Mouse (Mus musculus) limb, embryonic 14.5 days (tissue): Measurements from ENCODE around the gene Rheb. TPM values are rescaled to one million over a fixed set of nuclear protein-coding genes. Genes with fewer than 3 reads are reported as not detected.

Experiments
- ATAC-seq: fragments of 200-750 bp; cut with Nextera tagmentation; 2 replicates; pipeline ENCODE4 v1.8.0; 2017; ENCODE audit warnings: low read depth, moderate number of reproducible peaks, moderate TSS enrichment; ENCODE audit not compliant: low FRiP score
- DNase-seq: peaks from one replicate; pipeline ENCODE4 v3.0.0-alpha.2; 2015; ENCODE audit warnings: low spot score
- H3K27ac ChIP-seq: fragments of 300-500 bp; sonication (generic); replicated peaks from 2 replicates; pipeline ENCODE4 v1.5.1; 2014; ENCODE audit warnings: low read depth, mild to moderate bottlenecking, low read length, moderate library complexity, mixed read lengths
- H3K27me3 ChIP-seq: fragments of 300-500 bp; sonication (generic); 2 replicates; pipeline ENCODE4 v1.6.1; 2014; ENCODE audit warnings: low read length, mixed read lengths; ENCODE audit not compliant: control insufficient read depth, insufficient read depth
- H3K36me3 ChIP-seq: fragments of 300-500 bp; sonication (generic); 2 replicates; pipeline ENCODE4 v1.6.1; 2014; ENCODE audit warnings: mild to moderate bottlenecking, low read length, moderate library complexity, mixed read lengths; ENCODE audit not compliant: control insufficient read depth, insufficient read depth
- H3K4me1 ChIP-seq: fragments of 300-500 bp; sonication (generic); 2 replicates; pipeline ENCODE4 v1.6.1; 2014; ENCODE audit warnings: antibody characterized with exemption, low read length, mixed read lengths; ENCODE audit not compliant: control insufficient read depth, insufficient read depth
- H3K4me2 ChIP-seq: fragments of 300-500 bp; sonication (generic); replicated peaks from 2 replicates; pipeline ENCODE4 v1.6.1; 2014; ENCODE audit warnings: low read depth, mild to moderate bottlenecking, low read length, moderate library complexity; ENCODE audit not compliant: severe bottlenecking
- H3K4me3 ChIP-seq: fragments of 300-500 bp; sonication (generic); replicated peaks from 2 replicates; pipeline ENCODE4 v1.5.1; 2014; ENCODE audit warnings: low read length
- H3K9ac ChIP-seq: fragments of 300-500 bp; sonication (generic); 2 replicates; pipeline ENCODE4 v1.6.1; 2014; ENCODE audit warnings: mild to moderate bottlenecking, low read depth, low read length, moderate library complexity; ENCODE audit not compliant: severe bottlenecking
- H3K9me3 ChIP-seq: fragments of 300-500 bp; sonication (generic); 2 replicates; pipeline ENCODE4 v1.6.1; 2016; ENCODE audit warnings: low read length; ENCODE audit not compliant: control insufficient read depth
- POLR2A ChIP-seq: fragments of 200-500 bp; IDR thresholded peaks from 2 replicates; pipeline ENCODE4 v1.8.0; 2012; ENCODE audit warnings: inconsistent platforms, mild to moderate bottlenecking, moderate library complexity, borderline replicate concordance; ENCODE audit not compliant: insufficient read depth, insufficient read length; ENCODE audit errors: extremely low read depth
- WGBS: fragments of 180-500 bp; shearing (Covaris S2); extraction: QIAGEN DNeasy Blood & Tissue Kit; methylation state at CpG from one replicate; pipeline ENCODE4 v1.1.7; 2014; 5-methylcytosine and 5-hydroxymethylcytosine counted together
- polyA plus RNA-seq, 2 experiments: library from polyadenylated mRNA; depleted of rRNA in 1 of 2; stranded (reverse) in 1 of 2; unstranded in 1 of 2; fragments of >200 nt; fragmentation: Nextera tagmentation in 1 of 2; extraction: Ambion mirVana in 1 of 2; gene quantifications; 2 replicates each; pipeline versions ENCODE4 v1.2.1 to v1.2.3; 2012 to 2014

The Rheb gene
- polyA plus RNA-seq, 2 experiments: 85.7 to 210 TPM

- no peak for DNase-seq
- no peaks in the 10 kb centered on the region for H3K9me3 ChIP-seq
- no peak overlapping the region for H3K4me2 ChIP-seq
- no peak overlapping the region for H3K27ac ChIP-seq
- H3K4me3 ChIP-seq: no peak overlapping the region
- WGBS: 67% methylated on average over 11 of the region's 11 CpGs
- peaks cover 12% of the 10 kb centered on the region; the same call in 1 of the 2 replicates for H3K36me3 ChIP-seq
- H3K4me1 ChIP-seq: no peaks in the 10 kb centered on the region
- H3K27me3 ChIP-seq: no peaks in the 10 kb centered on the region
- TF ChIP-seq POLR2A: no peak
- no peak for ATAC-seq
- H3K9ac ChIP-seq: no peak overlapping the region
These were observed 35.6 kb upstream of the Rheb start for GRCm38 (mm10) chr5:24877836-24878624.

- H3K9ac ChIP-seq: no peak overlapping the region
- no peak for ATAC-seq
- DNase-seq: no peak
- WGBS: 90% methylated on average over 9 of the region's 9 CpGs
- H3K27ac ChIP-seq: no peak overlapping the region
- H3K4me1 ChIP-seq: no peaks in the 10 kb centered on the region
- H3K36me3 ChIP-seq: peaks cover 12% of the 10 kb centered on the region; the same call in 1 of the 2 replicates
- no peaks in the 10 kb centered on the region for H3K27me3 ChIP-seq
- H3K4me3 ChIP-seq: no peak overlapping the region
- H3K4me2 ChIP-seq: no peak overlapping the region
- H3K9me3 ChIP-seq: no peaks in the 10 kb centered on the region
- TF ChIP-seq POLR2A: no peak
These were observed 34.2 kb upstream of the Rheb start for GRCm38 (mm10) chr5:24876653-24877052.

- DNase-seq (no peak), ATAC-seq (no peak)
- Histone ChIP-seq H3K4me3 (no peak overlapping the region), H3K27ac (no peak overlapping the region), H3K9me3 (no peaks in the 10 kb centered on the region), H3K27me3 (no peaks in the 10 kb centered on the region), H3K4me1 (no peaks in the 10 kb centered on the region), H3K36me3 (peaks cover 10% of the 10 kb centered on the region), H3K4me2 (no peak overlapping the region), H3K9ac (no peak overlapping the region)
- 72% methylated on average over 4 of the region's 4 CpGs for WGBS
- no peak for TF ChIP-seq POLR2A
These were observed 31.7 kb upstream of the Rheb start for GRCm38 (mm10) chr5:24874111-24874510.

- H3K36me3 ChIP-seq: peaks cover 12% of the 10 kb centered on the region
- H3K4me3 ChIP-seq: no peak overlapping the region
- no peaks in the 10 kb centered on the region for H3K4me1 ChIP-seq
- H3K4me2 ChIP-seq: no peak overlapping the region
- H3K27ac ChIP-seq: no peak overlapping the region
- TF ChIP-seq POLR2A: no peak
- DNase-seq (no peak), ATAC-seq (no peak)
- no peaks in the 10 kb centered on the region for H3K27me3 ChIP-seq
- H3K9me3 ChIP-seq: no peaks in the 10 kb centered on the region
- H3K9ac ChIP-seq: no peak overlapping the region
- WGBS: 31% methylated on average over 6 of the region's 6 CpGs
These were observed 30.8 kb upstream of the Rheb start for GRCm38 (mm10) chr5:24873221-24873620.

GRCm38 (mm10) chr5:24871276-24871675, 28.9 kb upstream of the Rheb start:
- no peaks in the 10 kb centered on the region for H3K4me1 ChIP-seq
- H3K9me3 ChIP-seq: no peaks in the 10 kb centered on the region; the same call in 1 of the 2 replicates
- 92% methylated on average over 12 of the region's 12 CpGs for WGBS
- no peak overlapping the region for H3K4me3 ChIP-seq
- DNase-seq: no peak
- H3K9ac ChIP-seq: no peak overlapping the region
- H3K27ac ChIP-seq: no peak overlapping the region
- no peak for ATAC-seq
- H3K27me3 ChIP-seq: no peaks in the 10 kb centered on the region
- TF ChIP-seq POLR2A: no peak
- H3K4me2 ChIP-seq: no peak overlapping the region
- H3K36me3 ChIP-seq: peaks cover 10% of the 10 kb centered on the region
